Mouse (Mus musculus): ENCODE measurements around the gene Ms4a4a.

The Ms4a4a gene

GRCm38 (mm10) chr19:11435058-11435834 lies 59.9 kb downstream of the Ms4a4a start:
- no peak for DNase-seq
